Mouse (Mus musculus) ES-Bruce4 (cell line): ENCODE data around the gene Eml2. TPM values are rescaled to one million over a fixed set of nuclear protein-coding genes. Genes with fewer than 3 reads are reported as not detected.
A peak's percentile ranks its signal among the peaks of the same experiment; 100 is the strongest.

Experiments used
- H3K27ac ChIP-seq: 2 replicates; pipeline ENCODE4 v1.5.1; 2012; ENCODE audit warnings: low read length, inconsistent platforms; ENCODE audit not compliant: insufficient read depth
- H3K27me3 ChIP-seq: 2 replicates; pipeline ENCODE4 v1.6.1; 2012; ENCODE audit warnings: mild to moderate bottlenecking, low read length, inconsistent platforms; ENCODE audit not compliant: control insufficient read depth, poor library complexity, insufficient read depth, severe bottlenecking
- H3K36me3 ChIP-seq: 2 replicates; pipeline ENCODE4 v1.6.1; 2012; ENCODE audit warnings: inconsistent platforms, mild to moderate bottlenecking, low read length, moderate library complexity; ENCODE audit not compliant: control insufficient read depth, poor library complexity, insufficient read depth, severe bottlenecking
- H3K4me1 ChIP-seq: one replicate; pipeline ENCODE4 v1.8.1; 2011; ENCODE audit warnings: low read length; ENCODE audit not compliant: control insufficient read depth, insufficient read depth
- H3K4me3 ChIP-seq: 2 replicates; pipeline ENCODE4 v1.5.1; 2011; ENCODE audit warnings: low read depth, mild to moderate bottlenecking, low read length
- H3K9ac ChIP-seq: 2 replicates; pipeline ENCODE4 v1.6.1; 2012; ENCODE audit warnings: low read depth, mild to moderate bottlenecking, inconsistent platforms; ENCODE audit not compliant: poor library complexity, severe bottlenecking
- H3K9me3 ChIP-seq: replicated peaks from 2 replicates; pipeline ENCODE4 v1.6.1; 2012; ENCODE audit warnings: mild to moderate bottlenecking, low read length, inconsistent platforms; ENCODE audit not compliant: control insufficient read depth, poor library complexity, insufficient read depth, severe bottlenecking
- CTCF ChIP-seq: IDR thresholded peaks from one replicate; pipeline ENCODE4 v1.8.1; 2011; ENCODE audit warnings: low read depth, low read length
- EP300 ChIP-seq: IDR thresholded peaks from 2 replicates; pipeline ENCODE4 v1.6.1; 2011; ENCODE audit warnings: low read depth, low read length; ENCODE audit not compliant: insufficient read depth
- POLR2A ChIP-seq: IDR thresholded peaks from one replicate; pipeline ENCODE4 v1.8.1; 2011; ENCODE audit warnings: low read length; ENCODE audit not compliant: insufficient read depth
- polyA plus RNA-seq: library from polyadenylated mRNA; stranded (reverse); fragments of >200 nt; gene quantifications from 2 replicates; pipeline ENCODE4 v1.2.4, GENCODE M21; 2011; ENCODE audit warnings: low read depth; ENCODE audit not compliant: missing spikeins, insufficient read depth, insufficient read length

Eml2 gene
- polyA plus RNA-seq, 1 experiment: 64.4 TPM

- Histone ChIP-seq H3K4me3 (peak overlapping the region; percentile 96), H3K27me3 (no peaks in the 10 kb centered on the region), H3K36me3 (no peaks in the 10 kb centered on the region), H3K9me3 (no peaks in the 10 kb centered on the region), H3K4me1 (no peaks in the 10 kb centered on the region), H3K27ac (peak overlapping the region; percentile 23; the same call in 1 of the 2 replicates), H3K9ac (peak overlapping the region; percentile 43)
- TF ChIP-seq EP300: 0 out of 2 replicates have a peak, but pooled peaks have one; percentile 37
- TF ChIP-seq POLR2A: peak; percentile 19
- no peak for TF ChIP-seq CTCF
Observed at GRCm38 (mm10) chr7:19180862-19181429, 4.7 kb downstream of the Eml2 start.

- H3K27me3 ChIP-seq: no peaks in the 10 kb centered on the region
- H3K36me3 ChIP-seq: no peaks in the 10 kb centered on the region
- H3K4me3 ChIP-seq: no peak overlapping the region
- no peak overlapping the region for H3K27ac ChIP-seq
- TF ChIP-seq CTCF: no peak
- TF ChIP-seq POLR2A: no peak
- TF ChIP-seq EP300: no peak
- no peaks in the 10 kb centered on the region for H3K9me3 ChIP-seq
- no peaks in the 10 kb centered on the region for H3K4me1 ChIP-seq
- no peak overlapping the region for H3K9ac ChIP-seq
Observed at GRCm38 (mm10) chr7:19184250-19184649, 8.0 kb downstream of the Eml2 start.

- H3K27ac ChIP-seq: no peak overlapping the region
Observed at GRCm38 (mm10) chr7:19184758-19185157, 8.5 kb downstream of the Eml2 start.

DNA sequence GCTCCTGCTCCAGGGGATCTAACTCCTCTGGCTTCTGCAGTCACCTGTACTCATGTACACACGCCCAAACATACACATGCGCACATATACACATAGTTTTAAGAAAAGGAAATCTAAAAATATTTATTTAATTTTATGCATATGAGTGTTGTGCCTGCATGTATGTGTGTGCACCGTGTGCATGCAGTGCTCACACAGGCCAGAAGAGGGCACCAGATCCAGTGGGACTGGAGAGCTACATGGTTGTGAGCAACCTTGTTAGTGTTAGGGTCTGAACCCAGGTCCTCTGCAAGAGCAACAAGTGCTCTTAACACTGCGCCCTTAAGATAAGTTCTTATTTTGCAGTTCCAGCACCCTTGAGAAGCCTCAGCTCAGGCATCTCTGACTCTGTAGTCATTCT is 18.5 kb downstream of the Eml2 start:
- Histone ChIP-seq H3K4me3 (no peak overlapping the region), H3K4me1 (no peaks in the 10 kb centered on the region), H3K9me3 (0 out of 2 replicates have a peak, but pooled peaks cover 3% of the 10 kb centered on the region), H3K36me3 (0 out of 2 replicates have a peak, but pooled peaks cover 2% of the 10 kb centered on the region), H3K27ac (no peak overlapping the region), H3K27me3 (no peaks in the 10 kb centered on the region), H3K9ac (no peak overlapping the region)
- TF ChIP-seq POLR2A (no peak), CTCF (peak; percentile 58)

More at GRCm38 (mm10) chr7:19184758-19185157, 8.5 kb downstream of the Eml2 start:
- Histone ChIP-seq H3K9ac (no peak overlapping the region), H3K27me3 (no peaks in the 10 kb centered on the region), H3K9me3 (no peaks in the 10 kb centered on the region), H3K4me3 (no peak overlapping the region), H3K36me3 (no peaks in the 10 kb centered on the region), H3K4me1 (no peaks in the 10 kb centered on the region)
- TF ChIP-seq CTCF (no peak), POLR2A (no peak), EP300 (no peak)

DNA sequence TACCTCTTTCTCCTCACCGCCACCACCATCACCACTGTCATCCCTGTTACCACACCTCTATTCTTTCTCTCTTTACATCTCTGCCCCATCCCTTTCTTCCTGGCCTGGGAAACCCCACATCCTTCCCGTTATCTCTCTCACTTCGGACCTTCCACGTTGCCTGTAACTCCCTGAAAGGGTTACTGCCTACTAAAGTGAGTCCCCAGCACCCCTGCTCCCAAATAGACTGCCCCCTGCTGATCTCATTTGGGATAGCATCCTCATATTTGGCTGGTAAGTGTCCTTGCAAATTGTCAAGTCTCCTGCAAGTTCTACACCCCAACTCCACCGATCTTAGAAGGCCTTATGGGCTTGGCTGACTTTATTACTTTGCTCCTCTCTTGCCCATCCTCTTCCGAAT is 20.5 kb downstream of the Eml2 start:
- H3K36me3 ChIP-seq: 0 out of 2 replicates have a peak, but pooled peaks cover 2% of the 10 kb centered on the region
- H3K4me1 ChIP-seq: peaks cover 3% of the 10 kb centered on the region
- H3K9ac ChIP-seq: no peak overlapping the region
- no peak overlapping the region for H3K27ac ChIP-seq
- H3K27me3 ChIP-seq: no peaks in the 10 kb centered on the region
- 0 out of 2 replicates have a peak, but pooled peaks cover 3% of the 10 kb centered on the region for H3K9me3 ChIP-seq
- H3K4me3 ChIP-seq: no peak overlapping the region
- TF ChIP-seq CTCF: peak; percentile 42
- TF ChIP-seq POLR2A: no peak

DNA sequence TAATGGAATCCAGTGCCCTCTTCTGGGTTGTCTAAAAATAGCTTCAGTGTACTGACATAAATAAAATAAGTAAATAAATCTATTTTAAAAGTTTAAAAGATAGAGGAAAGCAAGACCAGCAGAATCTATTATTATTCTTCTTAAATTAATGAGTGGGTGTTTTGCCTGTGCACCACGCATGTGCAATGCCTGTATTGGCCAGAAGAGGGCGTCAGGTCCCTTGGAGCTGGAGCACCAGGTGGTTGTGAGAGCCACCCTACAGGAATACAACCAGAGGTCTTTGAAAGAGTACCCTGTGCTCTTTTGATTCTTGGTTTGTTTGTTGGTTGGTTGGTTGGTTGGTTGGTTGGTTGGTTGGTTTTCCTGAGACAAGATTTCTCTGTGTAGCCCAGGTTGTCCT is 21.8 kb downstream of the Eml2 start:
- TF ChIP-seq CTCF: peak; percentile 82
- TF ChIP-seq EP300: no peak
- Histone ChIP-seq H3K27me3 (no peaks in the 10 kb centered on the region), H3K4me3 (no peak overlapping the region), H3K27ac (no peak overlapping the region), H3K9ac (no peak overlapping the region), H3K36me3 (0 out of 2 replicates have a peak, but pooled peaks cover 2% of the 10 kb centered on the region), H3K9me3 (0 out of 2 replicates have a peak, but pooled peaks cover 3% of the 10 kb centered on the region), H3K4me1 (peaks cover 5% of the 10 kb centered on the region)
